Mouse (Mus musculus): ENCODE data around the gene Pspn. TPM values are rescaled to one million over a fixed set of nuclear protein-coding genes. Genes with fewer than 3 reads are reported as not detected.

Pspn gene
- polyA plus RNA-seq, 1 experiment from 2014 or later, result 0.87 TPM

GRCm38 (mm10) chr17:56990966-56991365 is 8.9 kb downstream of the Pspn start:
- Histone ChIP-seq H3K27me3 (no peaks in the 10 kb centered on the region), H3K27ac (replicated peaks) (no peak overlapping the region), H3K36me3 (peaks cover 40% of the 10 kb centered on the region), H3K4me2 (replicated peaks) (peak overlapping the region; percentile 77), H3K4me1 (peaks cover 7% of the 10 kb centered on the region), H3K4me3 (peak overlapping the region; percentile 70), H3K9me3 (no peaks in the 10 kb centered on the region), H3K9ac (replicated peaks) (peak overlapping the region; percentile 87)
- ATAC-seq (ENCODE audit: low FRiP score, low read depth), result no peak
- 70% methylated on average over 2 of the region's 2 CpGs for WGBS

- Histone ChIP-seq H3K36me3 (peaks cover 32% of the 10 kb centered on the region), H3K27ac (replicated peaks) (peak within 1 kb of the TSS; percentile 67), H3K4me1 (peaks cover 7% of the 10 kb centered on the region), H3K4me2 (replicated peaks) (peak within 1 kb of the TSS; percentile 77), H3K27me3 (no peaks in the 10 kb centered on the region), H3K9ac (replicated peaks) (peak within 1 kb of the TSS; percentile 87), H3K9me3 (no peaks in the 10 kb centered on the region), H3K4me3 (peak within 1 kb of the TSS; percentile 70)
- peak; percentile 97 for ATAC-seq (ENCODE audit: low FRiP score, low read depth)
- under 1% methylated on average over 52 of the region's 52 CpGs for WGBS
Observed at GRCm38 (mm10) chr17:56990115-56990746, 9.6 kb downstream of the Pspn start, which contains the start of gene Clpp. Clpp (plus strand) TSS chr17:56990305.

- H3K4me1 ChIP-seq, result peaks cover 7% of the 10 kb centered on the region
- peak overlapping the region; percentile 77 for H3K4me2 ChIP-seq (replicated peaks)
- H3K36me3 ChIP-seq, result peaks cover 28% of the 10 kb centered on the region
- peak overlapping the region; percentile 87 for H3K9ac ChIP-seq (replicated peaks)
- H3K27ac ChIP-seq (replicated peaks), result peak overlapping the region; percentile 67
- H3K4me3 ChIP-seq, result peak overlapping the region; percentile 70
- ATAC-seq (ENCODE audit: low FRiP score, low read depth), result peak; percentile 94
- no peaks in the 10 kb centered on the region for H3K27me3 ChIP-seq
- no peaks in the 10 kb centered on the region for H3K9me3 ChIP-seq
- 2% methylated on average over 25 of the region's 25 CpGs for WGBS
Observed at GRCm38 (mm10) chr17:56989467-56990114, 10.2 kb downstream of the Pspn start.

- Histone ChIP-seq H3K4me2 (replicated peaks) (peak overlapping the region; percentile 77), H3K36me3 (peaks cover 22% of the 10 kb centered on the region), H3K27ac (replicated peaks) (peak overlapping the region; percentile 67; the same call in 1 of the 2 replicates), H3K4me3 (peak overlapping the region; percentile 70), H3K9ac (replicated peaks) (peak overlapping the region; percentile 87; the same call in 1 of the 2 replicates), H3K9me3 (no peaks in the 10 kb centered on the region), H3K27me3 (no peaks in the 10 kb centered on the region), H3K4me1 (peaks cover 7% of the 10 kb centered on the region)
- 78% methylated on average over 7 of the region's 7 CpGs for WGBS
- no peak for ATAC-seq (ENCODE audit: low FRiP score, low read depth)
Observed at GRCm38 (mm10) chr17:56988921-56989430, 10.8 kb downstream of the Pspn start.

- Histone ChIP-seq H3K4me3 (no peak overlapping the region), H3K4me2 (replicated peaks) (no peak overlapping the region), H3K9me3 (no peaks in the 10 kb centered on the region), H3K36me3 (peaks cover 17% of the 10 kb centered on the region), H3K9ac (replicated peaks) (no peak overlapping the region), H3K4me1 (peaks cover 7% of the 10 kb centered on the region), H3K27ac (replicated peaks) (no peak overlapping the region), H3K27me3 (no peaks in the 10 kb centered on the region)
- ATAC-seq (ENCODE audit: low FRiP score, low read depth), result no peak
- 94% methylated on average over 7 of the region's 7 CpGs for WGBS
Observed at GRCm38 (mm10) chr17:56988441-56988840, 11.4 kb downstream of the Pspn start.

- Histone ChIP-seq H3K27me3 (no peaks in the 10 kb centered on the region), H3K4me1 (peaks cover 6% of the 10 kb centered on the region), H3K27ac (replicated peaks) (no peak overlapping the region), H3K9me3 (no peaks in the 10 kb centered on the region), H3K36me3 (no peaks in the 10 kb centered on the region), H3K9ac (replicated peaks) (no peak overlapping the region), H3K4me3 (no peak overlapping the region), H3K4me2 (replicated peaks) (no peak overlapping the region)
- WGBS, result 93% methylated on average over 3 of the region's 3 CpGs
- ATAC-seq (ENCODE audit: low FRiP score, low read depth), result no peak
Observed at GRCm38 (mm10) chr17:56986105-56986805, 13.6 kb downstream of the Pspn start.

GRCm38 (mm10) chr17:56985656-56986055 is 14.2 kb downstream of the Pspn start:
- Histone ChIP-seq H3K9me3 (no peaks in the 10 kb centered on the region), H3K4me2 (replicated peaks) (no peak overlapping the region), H3K36me3 (no peaks in the 10 kb centered on the region), H3K4me3 (no peak overlapping the region), H3K9ac (replicated peaks) (no peak overlapping the region), H3K27ac (replicated peaks) (no peak overlapping the region), H3K27me3 (no peaks in the 10 kb centered on the region), H3K4me1 (peaks cover under 1% of the 10 kb centered on the region; the same call in 1 of the 2 replicates)
- no peak for ATAC-seq (ENCODE audit: low FRiP score, low read depth)
- WGBS, result 84% methylated on average over 3 of the region's 3 CpGs

GRCm38 (mm10) chr17:56984886-56985285 is 14.9 kb downstream of the Pspn start:
- 83% methylated on average over 9 of the region's 9 CpGs for WGBS
- H3K9ac ChIP-seq (replicated peaks), result no peak overlapping the region

GRCm38 (mm10) chr17:56982013-56982412 is 17.8 kb downstream of the Pspn start, which contains the start of gene Acer1:
Acer1 (minus strand) TSS chr17:56982126.
- no peak for ATAC-seq (ENCODE audit: low FRiP score, low read depth)
- Histone ChIP-seq H3K27me3 (no peaks in the 10 kb centered on the region), H3K4me2 (replicated peaks) (no peak within 1 kb of the TSS), H3K27ac (replicated peaks) (no peak within 1 kb of the TSS), H3K9ac (replicated peaks) (no peak within 1 kb of the TSS), H3K4me3 (no peak within 1 kb of the TSS), H3K9me3 (no peaks in the 10 kb centered on the region), H3K4me1 (no peaks in the 10 kb centered on the region), H3K36me3 (no peaks in the 10 kb centered on the region)
- 75% methylated on average over 5 of the region's 5 CpGs for WGBS

More at GRCm38 (mm10) chr17:56984886-56985285, 14.9 kb downstream of the Pspn start:
- no peak overlapping the region for H3K4me3 ChIP-seq
- H3K9me3 ChIP-seq, result no peaks in the 10 kb centered on the region
- no peaks in the 10 kb centered on the region for H3K27me3 ChIP-seq
- no peak overlapping the region for H3K27ac ChIP-seq (replicated peaks)
- H3K4me1 ChIP-seq, result no peaks in the 10 kb centered on the region
- H3K4me2 ChIP-seq (replicated peaks), result no peak overlapping the region
- ATAC-seq (ENCODE audit: low FRiP score, low read depth), result no peak
- no peaks in the 10 kb centered on the region for H3K36me3 ChIP-seq

GRCm38 (mm10) chr17:56981049-56981448 is 18.8 kb downstream of the Pspn start:
- Histone ChIP-seq H3K4me1 (no peaks in the 10 kb centered on the region), H3K4me3 (no peak overlapping the region), H3K4me2 (replicated peaks) (no peak overlapping the region), H3K9ac (replicated peaks) (no peak overlapping the region), H3K27me3 (no peaks in the 10 kb centered on the region), H3K36me3 (no peaks in the 10 kb centered on the region), H3K27ac (replicated peaks) (no peak overlapping the region), H3K9me3 (no peaks in the 10 kb centered on the region)
- ATAC-seq (ENCODE audit: low FRiP score, low read depth), result no peak
- 80% methylated on average over 7 of the region's 7 CpGs for WGBS

GRCm38 (mm10) chr17:56979524-56979923 is 20.3 kb downstream of the Pspn start:
- 43% methylated on average over 5 of the region's 8 CpGs for WGBS
- H3K9ac ChIP-seq (replicated peaks), result no peak overlapping the region
- no peak overlapping the region for H3K4me3 ChIP-seq
- no peaks in the 10 kb centered on the region for H3K36me3 ChIP-seq
- no peaks in the 10 kb centered on the region for H3K9me3 ChIP-seq
- H3K27me3 ChIP-seq, result no peaks in the 10 kb centered on the region
- H3K4me2 ChIP-seq (replicated peaks), result no peak overlapping the region
- no peaks in the 10 kb centered on the region for H3K4me1 ChIP-seq
- H3K27ac ChIP-seq (replicated peaks), result no peak overlapping the region
- ATAC-seq (ENCODE audit: low FRiP score, low read depth), result no peak
